Mouse (Mus musculus) left cerebral cortex, postnatal 4 days (tissue): ENCODE measurements around the gene Ltb. TPM values are rescaled to one million over a fixed set of nuclear protein-coding genes. Genes with fewer than 3 reads are reported as not detected.

Source experiments
- DNase-seq: peaks from one replicate; pipeline ENCODE4 v3.0.0-alpha.2; 2022
- intact Hi-C: fragments of 180-260 bp; cut with DNase I; formaldehyde crosslinking; loops from one replicate; pipeline ENCODE4 v1.15.1; 2025
- total RNA-seq, 2 experiments: library from RNA; stranded (reverse); gene quantifications; 2 replicates each; pipeline ENCODE4 v1.2.3; 2021

Ltb gene
- total RNA-seq, 2 experiments from 2014 or later = 0.77 to 0.88 TPM

DNA sequence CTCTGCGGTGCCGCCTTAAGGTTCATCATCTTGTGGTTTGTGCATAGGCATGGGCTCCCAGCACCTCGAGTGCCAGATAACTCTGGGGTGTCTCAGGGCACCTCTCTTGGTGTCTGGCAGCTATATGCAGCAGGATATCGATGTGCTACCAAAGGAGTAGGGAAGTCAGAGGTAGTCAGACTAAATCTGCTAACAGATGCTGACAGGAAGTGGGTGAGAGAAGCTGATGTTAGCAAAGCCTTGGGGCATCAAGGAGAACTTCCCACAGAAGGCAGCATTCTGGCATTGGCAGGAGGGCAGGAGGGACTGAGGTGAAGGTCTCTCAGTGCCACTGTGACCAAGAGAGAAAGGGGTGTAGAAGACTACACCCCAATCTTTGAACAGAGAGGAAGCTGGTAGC lies 4.1 kb upstream of the Ltb start:
- intact Hi-C loops = no loop called here
- DNase-seq = no peak

DNA sequence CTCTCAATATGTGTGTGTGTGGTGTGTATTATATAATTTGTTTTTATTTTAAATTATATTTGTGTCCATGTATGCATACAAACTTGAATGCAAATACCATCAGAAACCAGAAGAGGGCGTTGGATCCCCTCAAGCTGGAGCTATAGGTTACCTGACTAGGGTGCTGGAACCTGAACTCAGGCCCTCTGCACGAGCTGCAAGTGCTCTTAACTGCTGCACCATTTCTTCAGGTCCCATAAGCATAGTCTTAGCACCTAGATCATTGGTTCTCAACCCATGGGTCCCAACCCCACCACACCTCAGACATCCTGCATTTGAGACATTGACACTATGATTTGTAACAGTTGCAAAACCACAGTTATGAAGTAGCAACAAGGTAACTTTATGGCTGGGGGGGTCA lies 2.5 kb upstream of the Ltb start:
- no peak for DNase-seq
- intact Hi-C loops = no loop called here

- no peak for DNase-seq
- intact Hi-C loops = no loop called here
These were observed 1.3 kb upstream of the Ltb start for GRCm38 (mm10) chr17:35192924-35193323.

- intact Hi-C loops = loop anchor here (2.0 kb wide), 1 partner anchor 28 kb away; no protein-coding TSS in a partner anchor
- no peak for DNase-seq
These were observed 798 bp downstream of the Ltb start for GRCm38 (mm10) chr17:35194844-35195630.

DNA sequence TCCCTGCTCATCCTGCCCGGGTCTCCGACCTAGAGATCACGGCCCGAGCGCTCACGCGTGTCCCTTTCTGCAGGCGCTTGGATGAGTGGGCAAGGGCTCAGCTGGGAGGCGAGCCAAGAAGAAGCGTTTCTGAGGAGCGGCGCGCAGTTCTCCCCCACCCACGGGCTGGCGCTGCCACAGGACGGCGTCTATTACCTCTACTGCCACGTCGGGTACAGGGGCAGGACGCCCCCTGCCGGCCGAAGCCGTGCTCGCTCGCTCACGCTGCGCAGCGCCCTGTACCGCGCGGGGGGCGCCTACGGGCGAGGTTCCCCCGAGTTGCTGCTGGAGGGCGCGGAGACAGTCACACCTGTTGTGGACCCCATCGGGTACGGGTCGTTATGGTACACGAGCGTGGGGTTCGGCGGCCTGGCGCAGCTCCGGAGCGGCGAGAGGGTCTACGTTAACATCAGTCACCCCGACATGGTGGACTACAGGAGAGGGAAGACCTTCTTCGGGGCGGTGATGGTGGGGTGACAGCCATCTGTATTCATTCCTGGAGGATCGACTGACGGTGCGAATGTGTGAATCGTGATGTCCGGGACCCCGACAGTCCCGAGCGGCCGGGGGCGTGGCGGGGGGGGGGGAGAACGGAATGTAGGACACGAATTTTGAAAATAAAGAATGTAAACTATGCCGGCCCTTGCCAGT lies 1.5 kb downstream of the Ltb start:
- intact Hi-C loops = loop anchor here (2.0 kb wide), 1 partner anchor 29 kb away; no protein-coding TSS in a partner anchor
- peak; percentile 78 for DNase-seq

- no peak for DNase-seq
- intact Hi-C loops = no loop called here
These were observed 2.0 kb downstream of the Ltb start for GRCm38 (mm10) chr17:35196321-35196641.

DNA sequence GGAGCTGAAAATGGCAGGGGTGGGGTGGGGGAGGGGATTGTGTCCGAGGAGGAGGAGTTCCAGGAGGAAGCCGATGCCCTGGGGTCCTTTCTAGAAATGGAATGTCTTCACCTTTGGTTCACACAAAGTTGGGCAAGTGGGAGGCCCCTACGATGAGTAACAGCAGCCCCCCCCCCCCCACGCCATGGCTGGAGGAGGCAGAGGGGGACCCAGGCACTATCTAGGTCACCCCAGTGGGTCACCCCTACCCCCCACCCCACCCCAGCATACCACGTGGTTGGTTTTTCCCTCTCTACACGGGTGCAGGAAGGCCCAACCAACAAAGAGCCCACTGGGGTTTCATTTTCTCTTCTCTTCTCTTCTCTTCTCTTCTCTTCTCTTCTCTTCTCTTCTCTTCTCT lies 2.9 kb downstream of the Ltb start:
- no peak for DNase-seq
- intact Hi-C loops = no loop called here

DNA sequence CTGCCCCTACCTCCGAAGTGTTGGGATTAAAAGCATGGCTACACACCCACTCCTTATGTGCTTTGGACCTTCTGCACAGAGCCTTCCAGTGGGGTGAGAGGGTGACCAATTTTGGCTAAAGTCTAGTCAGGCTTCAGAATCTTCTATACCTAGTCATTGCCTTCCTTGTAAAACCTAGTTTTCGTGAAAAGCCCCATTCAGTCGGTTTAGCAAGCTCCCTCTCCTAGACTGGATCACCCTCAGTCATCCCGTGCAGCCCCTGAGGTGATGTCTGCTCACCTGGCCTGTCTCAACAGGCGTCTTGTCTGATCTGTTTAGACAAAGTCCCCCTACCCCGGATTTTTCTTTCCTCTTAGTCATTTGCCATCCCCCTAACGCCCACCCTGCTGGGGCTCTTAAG lies 3.8 kb downstream of the Ltb start:
- intact Hi-C loops = no loop called here
- DNase-seq = no peak

- intact Hi-C loops = no loop called here
- DNase-seq = no peak
These were observed 4.7 kb downstream of the Ltb start for GRCm38 (mm10) chr17:35198946-35199345.

GRCm38 (mm10) chr17:35200398-35200797 lies 6.2 kb downstream of the Ltb start:
- no peak for DNase-seq
- intact Hi-C loops = no loop called here

- intact Hi-C loops = no loop called here
- DNase-seq = no peak
These were observed 6.9 kb downstream of the Ltb start for GRCm38 (mm10) chr17:35201128-35201527.

DNA sequence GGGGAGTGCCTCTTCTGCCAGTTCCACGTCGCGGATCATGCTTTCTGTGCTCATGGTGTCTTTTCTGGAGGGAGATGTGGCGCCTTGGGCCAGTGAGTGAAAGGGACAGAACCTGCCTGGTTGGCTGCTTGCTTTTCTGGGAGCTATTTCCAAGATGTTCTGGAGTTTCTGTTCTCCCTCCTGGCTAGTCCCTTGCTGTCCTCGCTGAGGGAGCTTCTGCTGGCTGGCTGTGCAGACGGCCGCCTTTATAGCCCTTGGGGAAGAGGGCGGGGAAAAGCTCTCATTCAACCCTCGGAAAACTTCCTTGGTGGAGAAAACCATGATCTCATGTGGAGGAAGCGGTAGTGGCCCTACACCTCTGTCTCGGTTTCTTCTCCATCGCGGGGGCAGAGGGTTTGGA lies 7.5 kb downstream of the Ltb start, which contains the start of gene Tnf:
Gene Tnf (minus strand): TSS at position 221 of the 400 bp plus-strand sequence.
- intact Hi-C loops = no loop called here
- DNase-seq = no peak

GRCm38 (mm10) chr17:35202442-35202841 lies 8.2 kb downstream of the Ltb start:
- intact Hi-C loops = no loop called here
- no peak for DNase-seq

DNA sequence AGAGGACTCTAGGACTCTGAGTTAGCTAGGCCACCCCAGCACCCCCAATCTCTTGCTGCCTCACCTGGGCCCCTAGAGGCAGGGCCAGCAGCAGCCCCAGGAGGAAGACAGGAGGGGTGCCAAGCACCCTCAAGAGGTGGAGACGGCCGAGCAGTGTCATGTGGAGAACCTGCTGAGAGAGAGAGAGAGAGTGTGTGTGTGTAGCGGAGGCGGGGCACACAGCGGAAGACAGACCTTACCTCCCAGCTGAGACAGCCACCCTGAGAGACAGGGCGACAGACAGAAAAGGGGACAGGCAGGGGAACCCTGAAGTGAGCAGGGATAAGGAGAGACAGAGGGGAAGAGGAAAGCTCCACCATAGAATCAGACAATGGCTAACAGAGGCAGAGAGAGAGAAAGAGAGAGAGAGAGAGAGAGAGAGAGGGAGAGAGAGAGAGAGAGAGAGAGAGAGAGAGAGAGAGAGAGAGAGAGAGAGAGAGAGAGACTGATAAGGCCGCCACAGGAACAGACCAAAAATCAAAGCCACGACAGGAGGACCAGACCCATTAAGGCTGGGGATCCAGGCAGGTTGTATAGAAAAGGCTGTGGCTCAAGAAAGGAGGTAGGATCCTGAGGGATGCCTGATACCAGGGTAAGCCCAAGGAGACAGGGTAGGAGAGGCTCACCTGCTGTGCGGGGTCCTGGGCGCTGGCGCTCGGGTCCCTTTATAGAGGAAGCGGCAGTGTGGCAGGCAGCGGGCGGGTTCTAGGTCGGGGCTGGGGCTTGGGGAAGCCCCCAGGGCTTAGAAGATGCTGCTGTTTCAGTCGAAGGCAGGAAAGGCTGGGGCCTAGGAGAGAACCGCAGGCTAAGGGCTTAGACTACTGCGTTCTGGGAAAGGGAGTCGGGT lies 10.5 kb downstream of the Ltb start, which contains the start of gene Lta:
Gene Lta (minus strand): TSS at position 858 of the 886 bp plus-strand sequence.
- DNase-seq = no peak
- intact Hi-C loops = no loop called here

DNA sequence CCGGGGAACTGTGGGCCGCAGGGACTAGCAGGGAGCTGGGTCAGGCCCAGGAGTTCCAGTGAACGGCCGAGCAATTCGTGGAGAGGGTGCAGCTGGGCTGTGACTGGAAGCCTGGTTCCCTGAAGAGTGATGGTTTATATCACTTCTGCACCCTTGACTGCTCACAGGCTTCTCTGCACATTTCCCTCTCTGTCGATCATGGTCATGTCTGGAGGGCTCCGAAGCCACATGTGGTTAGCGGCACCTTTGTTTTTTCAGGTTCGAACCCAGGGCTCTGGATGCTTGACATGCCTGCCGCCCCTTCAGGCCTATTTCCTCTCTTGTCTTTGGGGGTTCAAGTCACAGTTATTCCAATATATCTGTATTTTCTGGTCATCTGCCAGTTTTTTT lies 11.1 kb downstream of the Ltb start:
- intact Hi-C loops = no loop called here
- DNase-seq = no peak

GRCm38 (mm10) chr17:35209785-35210535 lies 15.7 kb downstream of the Ltb start:
- no peak for DNase-seq
- intact Hi-C loops = no loop called here

- no peak for DNase-seq
- intact Hi-C loops = no loop called here
These were observed 16.4 kb downstream of the Ltb start for GRCm38 (mm10) chr17:35210593-35210992.

DNA sequence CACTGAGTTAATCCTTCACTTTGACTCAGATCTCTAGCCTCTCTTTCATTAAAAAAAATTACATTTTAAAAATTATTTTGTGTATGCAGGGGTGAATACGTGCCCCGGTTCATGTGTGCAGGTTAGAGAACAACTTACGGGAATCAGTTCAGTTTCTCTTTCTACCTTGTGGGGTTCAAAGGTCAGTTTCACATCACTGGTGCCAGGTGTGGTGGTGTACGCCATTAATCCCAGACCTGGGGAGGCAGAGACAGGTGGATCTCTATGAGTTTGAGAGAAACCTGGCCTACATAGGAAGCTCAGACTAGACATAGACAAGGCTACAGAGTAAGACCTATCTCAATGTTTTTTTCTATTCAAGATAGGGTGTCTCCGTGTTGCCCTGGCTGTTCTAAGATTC lies 18.8 kb downstream of the Ltb start:
- intact Hi-C loops = no loop called here
- no peak for DNase-seq

GRCm38 (mm10) chr17:35218516-35219193 lies 24.4 kb downstream of the Ltb start:
- DNase-seq = no peak

DNA sequence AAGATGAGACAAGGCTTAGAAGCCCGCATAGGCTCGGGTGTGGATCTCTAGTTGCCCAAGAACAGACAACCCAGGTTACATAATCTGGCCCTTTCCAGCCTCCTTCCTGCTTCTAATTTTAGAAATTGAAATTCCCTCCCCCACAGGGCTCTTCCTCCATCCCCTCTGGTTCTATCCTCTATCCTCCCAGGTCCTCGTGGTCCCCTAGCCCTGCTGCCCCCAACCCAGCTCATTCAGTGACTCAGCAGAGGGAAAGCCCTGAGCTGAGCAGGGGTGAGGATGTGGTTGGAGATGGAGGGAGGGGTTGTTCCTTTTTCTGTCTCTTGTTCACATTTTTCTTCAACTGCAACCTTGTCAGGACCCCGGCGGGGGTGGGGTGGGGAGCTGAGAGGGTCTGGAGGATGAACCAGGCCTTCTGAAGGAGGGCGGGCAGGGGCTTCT lies 25.4 kb downstream of the Ltb start:
- no peak for DNase-seq
- intact Hi-C loops = no loop called here

More at GRCm38 (mm10) chr17:35218516-35219193, 24.4 kb downstream of the Ltb start:
- intact Hi-C loops = no loop called here
